Mouse (Mus musculus) heart, postnatal 14 days (tissue): ENCODE measurements around the gene Fn3krp. TPM values are rescaled to one million over a fixed set of nuclear protein-coding genes. Genes with fewer than 3 reads are reported as not detected.

ENCODE experiments used
- DNase-seq, 2 experiments: peaks; one replicate each; pipeline ENCODE4 v3.0.0; 2021 to 2022
- intact Hi-C: fragments of 180-260 bp; cut with DNase I; formaldehyde crosslinking; loops from one replicate; pipeline ENCODE4 v1.15.1; 2025
- long read RNA-seq, 2 experiments: library from polyadenylated mRNA; stranded (forward); transcript quantifications; one replicate each; pipeline ENCODE4 v2.0.0; 2021
- total RNA-seq, 2 experiments: library from RNA; stranded (reverse); gene quantifications; 2 replicates each; pipeline ENCODE4 v1.2.3; 2021

The Fn3krp gene
- 1 to 10 TPM; 6.9 to 8.3 TPM for total RNA-seq
- long read RNA-seq, experiment 1 = 0 reads
- long read RNA-seq, experiment 2, partial matches to known transcripts = 0 of 1 reads
- long read RNA-seq, experiment 2, other reads (novel, unspliced or antisense) = 0 of 1 reads

- intact Hi-C loops = loop anchor here (5.0 kb wide), 1 partner anchor 69 kb away; the partner anchor contains the start of gene Wdr45b
Observed at GRCm38 (mm10) chr11:121420830-121421552, at the start of gene Fn3krp. Gene Fn3krp, plus strand, starts transcription at chr11:121421401.

GRCm38 (mm10) chr11:121373305-121373704, 47.9 kb upstream of the Fn3krp start:
- DNase-seq = no peak
- intact Hi-C loops = no loop called here

More at GRCm38 (mm10) chr11:121420830-121421552, at the start of gene Fn3krp:
- peak; percentile 97 to 99 for DNase-seq

GRCm38 (mm10) chr11:121378644-121379043, 42.6 kb upstream of the Fn3krp start:
- intact Hi-C loops = no loop called here
- DNase-seq = no peak

GRCm38 (mm10) chr11:121380294-121380693, 40.9 kb upstream of the Fn3krp start:
- intact Hi-C loops = no loop called here

GRCm38 (mm10) chr11:121387750-121388553, 33.2 kb upstream of the Fn3krp start, which contains the start of gene Rab40b:
Gene Rab40b, minus strand, starts transcription at chr11:121388251.
- intact Hi-C loops = loop anchor here (2.0 kb wide), 1 partner anchor 31 kb away; no protein-coding TSS in a partner anchor

More at GRCm38 (mm10) chr11:121380294-121380693, 40.9 kb upstream of the Fn3krp start:
- no peak for DNase-seq

GRCm38 (mm10) chr11:121388554-121388945, 32.7 kb upstream of the Fn3krp start:
- intact Hi-C loops = loop anchor here (2.0 kb wide), 1 partner anchor 30 kb away; no protein-coding TSS in a partner anchor
- no peak for DNase-seq

More at GRCm38 (mm10) chr11:121387750-121388553, 33.2 kb upstream of the Fn3krp start, which contains the start of gene Rab40b:
- DNase-seq = peak; percentile 87 to 88

- intact Hi-C loops = no loop called here
- DNase-seq = no peak
Observed at GRCm38 (mm10) chr11:121390793-121391192, 30.4 kb upstream of the Fn3krp start.

- DNase-seq = no peak
- intact Hi-C loops = no loop called here
Observed at GRCm38 (mm10) chr11:121392405-121392804, 28.8 kb upstream of the Fn3krp start.

GRCm38 (mm10) chr11:121407366-121408155, 13.6 kb upstream of the Fn3krp start:
- intact Hi-C loops = no loop called here

GRCm38 (mm10) chr11:121414762-121415161, 6.4 kb upstream of the Fn3krp start:
- intact Hi-C loops = no loop called here
- DNase-seq = no peak

More at GRCm38 (mm10) chr11:121407366-121408155, 13.6 kb upstream of the Fn3krp start:
- DNase-seq = no peak

GRCm38 (mm10) chr11:121415351-121415750, 5.8 kb upstream of the Fn3krp start:
- intact Hi-C loops = no loop called here
- no peak for DNase-seq

GRCm38 (mm10) chr11:121417971-121418370, 3.2 kb upstream of the Fn3krp start:
- intact Hi-C loops = loop anchor here (2.0 kb wide), 1 partner anchor 29 kb away; the partner anchor contains the start of gene Rab40b
- DNase-seq = no peak

GRCm38 (mm10) chr11:121418932-121419331, 2.3 kb upstream of the Fn3krp start:
- intact Hi-C loops = loop anchor here (2.0 kb wide), 1 partner anchor 30 kb away; the partner anchor contains the start of gene Rab40b
- no peak for DNase-seq

GRCm38 (mm10) chr11:121420379-121420778, 822 bp upstream of the Fn3krp start:
- intact Hi-C loops = loop anchor here (5.0 kb wide), 1 partner anchor 68 kb away; the partner anchor contains the start of gene Wdr45b

GRCm38 (mm10) chr11:121421553-121422173, 462 bp downstream of the Fn3krp start:
- intact Hi-C loops = loop anchor here (5.0 kb wide), 1 partner anchor 69 kb away; the partner anchor contains the start of gene Wdr45b
- no peak for DNase-seq

More at GRCm38 (mm10) chr11:121420379-121420778, 822 bp upstream of the Fn3krp start:
- no peak for DNase-seq

- intact Hi-C loops = no loop called here
- DNase-seq = no peak
Observed at GRCm38 (mm10) chr11:121433397-121433796, 12.2 kb downstream of the Fn3krp start.

- intact Hi-C loops = no loop called here
- peak; percentile 87 for DNase-seq
Observed at GRCm38 (mm10) chr11:121434156-121435155, 13.3 kb downstream of the Fn3krp start, which contains the start of gene Fn3k. Gene Fn3k, plus strand, starts transcription at chr11:121434913.

GRCm38 (mm10) chr11:121437236-121437635, 16.0 kb downstream of the Fn3krp start:
- intact Hi-C loops = no loop called here
- no peak for DNase-seq
